9 mouse cellular contexts compared by ENCODE assay signal in genomic region chr19:25107417-25107816, GRCm38 (mm10).
DNase-seq lines count a peak whose midpoint lies in the region; ATAC-seq and TF ChIP-seq lines count a peak whose summit lies in the region.
"Had no signal": no experiment of that assay in that cellular context is flagged by ENCODE, and none has a peak within 500 bp of the region (broad histone marks: within the 10 kb centered on the region; RNA-seq: fewer than 3 reads in every experiment).

No protein-coding gene starts in this region.

- WGBS in hindbrain, embryonic 16.5 days: 39% methylated on average over 4 of the region's 4 CpGs
- WGBS in hindbrain, embryonic 12.5 days: 46% methylated on average over 4 of the region's 4 CpGs
- 23% methylated on average over 4 of the region's 4 CpGs for WGBS in intestine, postnatal 0 days

- DNase-seq in right cerebral cortex, adult 2 months (ENCODE audit: low spot score in 2 of 2): peak; percentile 29 to 51
- DNase-seq in right cerebral cortex, postnatal 25 days: no peak
- peak; percentile 23 for DNase-seq in telencephalon, adult 2 months (ENCODE audit: low read depth, low spot score)
- DNase-seq in adrenal gland, postnatal 4 days (ENCODE audit: low spot score in 2 of 2): no peak

- H3K9ac ChIP-seq in hindbrain, embryonic 16.5 days (ENCODE audit: low read depth, low read length): no peak overlapping the region
- no peak overlapping the region for H3K9ac ChIP-seq in hindbrain, embryonic 12.5 days
- no peak overlapping the region for H3K9ac ChIP-seq in intestine, postnatal 0 days (ENCODE audit: low read depth, low read length)
- H3K9ac ChIP-seq: liver, embryonic 15.5 days had no signal

- peak; percentile 69 for TF ChIP-seq CTCF in intestine, postnatal 0 days (IDR thresholded peaks at IDR 0.05; ENCODE audit: low read depth)

- no peak overlapping the region for H3K4me3 ChIP-seq in hindbrain, embryonic 16.5 days (ENCODE audit: low read length)
- H3K4me3 ChIP-seq in hindbrain, embryonic 12.5 days: no peak overlapping the region
- no peak overlapping the region for H3K4me3 ChIP-seq in intestine, postnatal 0 days (ENCODE audit: low read depth, low read length)
- H3K4me3 ChIP-seq: liver, embryonic 15.5 days had no signal

- 0 out of 2 replicates have a peak overlapping the region, but pooled peaks have one; percentile 22 for H3K4me2 ChIP-seq in hindbrain, embryonic 16.5 days (ENCODE audit: low read length)
- no peak overlapping the region for H3K4me2 ChIP-seq in hindbrain, embryonic 12.5 days (replicated peaks)
- no peak overlapping the region for H3K4me2 ChIP-seq in intestine, postnatal 0 days (replicated peaks; ENCODE audit: low read depth)
- H3K4me2 ChIP-seq: liver, embryonic 15.5 days had no signal

- no peaks in the 10 kb centered on the region for H3K9me3 ChIP-seq in hindbrain, embryonic 16.5 days (ENCODE audit: control insufficient read depth, low read length)
- H3K9me3 ChIP-seq in hindbrain, embryonic 12.5 days (replicated peaks): no peaks in the 10 kb centered on the region
- no peaks in the 10 kb centered on the region for H3K9me3 ChIP-seq in intestine, postnatal 0 days (ENCODE audit: control insufficient read depth)
- H3K9me3 ChIP-seq: liver, embryonic 15.5 days had no signal

- no peak overlapping the region for H3K27ac ChIP-seq in hindbrain, embryonic 16.5 days (ENCODE audit: low read depth, low read length)
- no peak overlapping the region for H3K27ac ChIP-seq in hindbrain, embryonic 12.5 days
- no peak overlapping the region for H3K27ac ChIP-seq in intestine, postnatal 0 days (ENCODE audit: low read depth, low read length)
- H3K27ac ChIP-seq: liver, embryonic 15.5 days had no signal

- no peaks in the 10 kb centered on the region for H3K4me1 ChIP-seq in hindbrain, embryonic 16.5 days (ENCODE audit: control insufficient read depth, insufficient read depth, low read depth, low read length)
- H3K4me1 ChIP-seq in hindbrain, embryonic 12.5 days: no peaks in the 10 kb centered on the region
- no peaks in the 10 kb centered on the region for H3K4me1 ChIP-seq in intestine, postnatal 0 days (replicated peaks; ENCODE audit: control insufficient read depth, insufficient read depth, low read length)
- H3K4me1 ChIP-seq: liver, embryonic 15.5 days had no signal

- no peaks in the 10 kb centered on the region for H3K27me3 ChIP-seq in hindbrain, embryonic 16.5 days (replicated peaks; ENCODE audit: control insufficient read depth, insufficient read depth, low read length)
- no peaks in the 10 kb centered on the region for H3K27me3 ChIP-seq in hindbrain, embryonic 12.5 days
- no peaks in the 10 kb centered on the region for H3K27me3 ChIP-seq in intestine, postnatal 0 days (replicated peaks; ENCODE audit: control insufficient read depth, insufficient read depth, low read length)
- H3K27me3 ChIP-seq: liver, embryonic 15.5 days had no signal

- ATAC-seq in hindbrain, embryonic 16.5 days: no peak
- ATAC-seq in hindbrain, embryonic 12.5 days (ENCODE audit: low FRiP score): no peak
- no peak for ATAC-seq in intestine, postnatal 0 days
- no peak for ATAC-seq in erythroblast, adult 5-6 weeks (replicated peaks; ENCODE audit: low FRiP score, poor library complexity, severe bottlenecking)

- H3K36me3 ChIP-seq in hindbrain, embryonic 16.5 days (ENCODE audit: control insufficient read depth, insufficient read depth, low read length): no peaks in the 10 kb centered on the region
- H3K36me3 ChIP-seq in hindbrain, embryonic 12.5 days: no peaks in the 10 kb centered on the region
- no peaks in the 10 kb centered on the region; the same call in 1 of the 2 replicates for H3K36me3 ChIP-seq in intestine, postnatal 0 days (ENCODE audit: control insufficient read depth, insufficient read depth)

Comparison
In these comparisons a context has a peak if more than half of its experiments do, and no peak if none do; other contexts are left out.
1. DNase-seq: peak in right cerebral cortex, adult 2 months (2 of 2) and telencephalon, adult 2 months (single experiment); none in right cerebral cortex, postnatal 25 days (single experiment) and adrenal gland, postnatal 4 days (0 of 2).